Mouse (Mus musculus): ENCODE measurements at regions not wholly inside any gene's neighbourhood (a gene's known extent, or its start where the extent isn't known, plus 50 kb on each side); places are given as distances from the start of the nearest gene placed in this dataset.

- TF ChIP-seq CTCF (IDR thresholded peaks at IDR 0.05; ENCODE audit: insufficient read depth, low read length) (no peak), POLR2A (IDR thresholded peaks at IDR 0.05; ENCODE audit: borderline replicate concordance, extremely low read depth, low read depth, low read length) (no peak)
Observed at GRCm38 (mm10) chr14:99710656-99711177, 412.2 kb downstream of the Klf5 start.

Measured in lung, adult 2 months (tissue).